Mouse (Mus musculus) olfactory bulb, adult 2 months (tissue): ENCODE data around the gene Pcare.

ENCODE experiments used
- CTCF ChIP-seq: fragments of 200-500 bp; IDR thresholded peaks from 2 replicates; pipeline ENCODE4 v1.5.1; 2012; ENCODE audit warnings: low read depth, mild to moderate bottlenecking, low read length, moderate library complexity; ENCODE audit not compliant: insufficient read depth
- POLR2A ChIP-seq: fragments of 200-500 bp; IDR thresholded peaks from 2 replicates; pipeline ENCODE4 v1.6.1; 2012; ENCODE audit warnings: mild to moderate bottlenecking, low read depth, low read length, moderate library complexity; ENCODE audit not compliant: insufficient read depth

DNA sequence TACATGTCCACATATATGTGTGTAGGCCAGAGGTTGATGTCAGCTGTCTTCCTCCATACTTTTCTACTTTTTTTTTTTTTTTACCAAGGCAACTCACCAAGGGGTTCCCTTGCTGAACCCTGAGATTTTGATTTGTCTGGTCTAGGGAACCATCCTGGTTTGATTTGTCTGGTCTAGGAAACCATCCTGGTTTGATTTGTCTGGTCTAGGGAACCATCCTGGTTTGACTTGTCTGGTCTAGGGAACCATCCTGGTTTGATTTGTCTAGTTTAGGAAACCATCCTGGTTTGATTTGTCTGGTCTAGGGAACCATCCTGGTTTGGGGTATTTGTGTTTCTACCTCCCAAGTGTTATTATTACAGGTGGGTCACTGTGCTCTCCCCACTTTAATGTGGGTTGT is 33.8 kb upstream of the Pcare start:
- TF ChIP-seq CTCF = no peak
- TF ChIP-seq POLR2A = no peak
